Mouse (Mus musculus) megakaryocyte, embryonic 14.5 days (primary cell): ENCODE data around the gene Fam222b.

Source experiments
- FLI1 ChIP-seq: IDR thresholded peaks from 2 replicates; pipeline ENCODE4 v1.6.1; 2012; ENCODE audit warnings: low read length, inconsistent platforms, mixed read lengths
- GATA1 ChIP-seq: IDR thresholded peaks from 3 replicates; pipeline ENCODE4 v1.6.1; 2012; ENCODE audit warnings: mixed read lengths, low read length, inconsistent platforms, borderline replicate concordance

GRCm38 (mm10) chr11:78062563-78062962, 31.9 kb upstream of the Fam222b start:
- TF ChIP-seq GATA1, result no peak
- TF ChIP-seq FLI1, result no peak
